Mouse (Mus musculus) spleen, adult 2 months (tissue): ENCODE results near the gene Wnt10b. TPM values are rescaled to one million over a fixed set of nuclear protein-coding genes. Genes with fewer than 3 reads are reported as not detected.
A peak's percentile ranks its signal among the peaks of the same experiment; 100 is the strongest.

ENCODE experiments used
- DNase-seq, 2 experiments: peaks; one replicate each; pipeline versions ENCODE4 v3.0.0 to v3.0.0-alpha.2; 2012 to 2021; ENCODE audit warnings: low spot score in 2 of 2, low read depth in 1 of 2
- H3K27ac ChIP-seq: fragments of 200-500 bp; 2 replicates; pipeline ENCODE4 v1.5.1; 2012; ENCODE audit warnings: low read length, inconsistent platforms; ENCODE audit not compliant: insufficient read depth
- H3K27me3 ChIP-seq: fragments of 200-500 bp; 2 replicates; pipeline ENCODE4 v1.6.1; 2012; ENCODE audit warnings: mild to moderate bottlenecking, moderate library complexity, low read length, inconsistent platforms; ENCODE audit not compliant: control insufficient read depth, insufficient read depth
- H3K36me3 ChIP-seq: fragments of 200-500 bp; 2 replicates; pipeline ENCODE4 v1.6.1; 2012; ENCODE audit warnings: mild to moderate bottlenecking, low read length, inconsistent platforms; ENCODE audit not compliant: control insufficient read depth, insufficient read depth
- H3K4me1 ChIP-seq: fragments of 200-500 bp; 2 replicates; pipeline ENCODE4 v1.6.1; 2011; ENCODE audit warnings: inconsistent platforms; ENCODE audit not compliant: control insufficient read depth, insufficient read depth, insufficient read length
- H3K4me3 ChIP-seq: fragments of 200-500 bp; 2 replicates; pipeline ENCODE4 v1.5.1; 2011; ENCODE audit warnings: mild to moderate bottlenecking, inconsistent platforms; ENCODE audit not compliant: insufficient read depth, insufficient read length; ENCODE audit errors: extremely low read depth
- CTCF ChIP-seq: fragments of 200-500 bp; IDR thresholded peaks from 2 replicates; pipeline ENCODE4 v1.5.1; 2011; ENCODE audit warnings: mild to moderate bottlenecking, inconsistent platforms; ENCODE audit not compliant: insufficient read depth, insufficient read length, insufficient replicate concordance; ENCODE audit errors: extremely low read depth
- POLR2A ChIP-seq: fragments of 200-500 bp; IDR thresholded peaks from 2 replicates; pipeline ENCODE4 v1.6.1; 2011; ENCODE audit warnings: low read depth, low read length, inconsistent platforms
- WGBS: fragments of 180-500 bp; shearing (Covaris S2); methylation state at CpG from one replicate; pipeline ENCODE4 v1.1.7; 2018; 5-methylcytosine and 5-hydroxymethylcytosine counted together
- polyA plus RNA-seq: library from polyadenylated mRNA; depleted of rRNA; stranded (reverse); fragments of >200 nt; gene quantifications from 2 replicates; pipeline ENCODE4 v1.2.3, GENCODE M21; 2012

Wnt10b gene
- polyA plus RNA-seq, 1 experiment: 0.78 TPM

- 78% methylated on average over 8 of the region's 8 CpGs for WGBS
- H3K36me3 ChIP-seq: peaks cover 15% of the 10 kb centered on the region
- no peaks in the 10 kb centered on the region for H3K4me1 ChIP-seq
- H3K27me3 ChIP-seq: no peaks in the 10 kb centered on the region
- peak in 1 of 2 experiments; percentile 12 for DNase-seq
- TF ChIP-seq POLR2A: no peak
- no peak for TF ChIP-seq CTCF
- no peak overlapping the region for H3K27ac ChIP-seq
- no peak overlapping the region for H3K4me3 ChIP-seq
These were observed 37.7 kb downstream of the Wnt10b start for GRCm38 (mm10) chr15:98740219-98740618.

DNA sequence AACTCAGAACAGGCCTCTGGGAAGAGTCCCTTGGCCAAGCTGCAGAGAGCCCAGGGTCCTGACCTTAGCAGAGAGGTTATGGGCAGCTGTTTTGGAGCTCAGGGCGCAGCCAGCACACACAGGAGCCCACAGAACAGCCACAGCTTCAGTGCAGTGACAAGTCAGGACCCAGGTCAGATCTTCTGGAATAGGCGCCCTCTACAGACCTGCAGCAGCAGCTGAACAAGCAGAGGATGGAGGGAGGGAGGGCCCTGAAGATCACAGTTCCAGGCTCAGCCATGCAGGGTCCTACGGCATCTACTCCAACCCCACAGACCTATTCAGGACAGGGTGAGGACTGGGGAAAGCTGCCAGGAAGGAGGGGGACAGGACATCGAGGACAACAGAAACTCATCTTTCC is 39.2 kb downstream of the Wnt10b start:
- WGBS: 85% methylated on average over 4 of the region's 4 CpGs
- TF ChIP-seq CTCF (peak; percentile 3; the same call in 1 of the 2 replicates), POLR2A (no peak)
- Histone ChIP-seq H3K36me3 (peaks cover 14% of the 10 kb centered on the region), H3K4me3 (no peak overlapping the region), H3K27me3 (no peaks in the 10 kb centered on the region), H3K4me1 (no peaks in the 10 kb centered on the region), H3K27ac (no peak overlapping the region)
- no peak for DNase-seq

DNA sequence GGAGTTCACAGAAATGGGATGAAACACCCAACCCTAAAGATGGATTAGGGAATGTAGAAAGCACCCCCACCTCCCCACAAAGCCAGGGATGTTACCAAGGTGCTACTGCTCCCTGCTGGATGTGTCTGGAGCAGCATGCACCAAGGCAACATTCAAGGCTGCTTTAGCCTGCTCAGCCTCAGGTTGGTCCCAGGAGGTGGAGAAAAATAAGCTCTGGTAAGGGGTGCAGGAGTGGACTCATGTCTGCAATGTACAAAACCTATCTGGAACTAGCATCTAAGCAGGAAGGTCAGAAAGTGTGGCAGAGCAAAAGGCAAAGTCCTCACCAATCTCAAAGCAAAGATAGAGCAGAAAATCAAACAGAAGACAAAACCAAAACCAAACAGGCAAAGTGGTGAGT is 40.1 kb downstream of the Wnt10b start:
- Histone ChIP-seq H3K27ac (no peak overlapping the region), H3K36me3 (peaks cover 14% of the 10 kb centered on the region), H3K4me1 (no peaks in the 10 kb centered on the region), H3K27me3 (no peaks in the 10 kb centered on the region), H3K4me3 (no peak overlapping the region)
- DNase-seq: peak in 1 of 2 experiments; percentile 39
- TF ChIP-seq CTCF: peak; percentile 9; the same call in 1 of the 2 replicates
- TF ChIP-seq POLR2A: no peak

- Histone ChIP-seq H3K27me3 (no peaks in the 10 kb centered on the region), H3K4me1 (no peaks in the 10 kb centered on the region), H3K36me3 (peaks cover 14% of the 10 kb centered on the region), H3K4me3 (no peak overlapping the region), H3K27ac (no peak overlapping the region)
- TF ChIP-seq CTCF: no peak
- TF ChIP-seq POLR2A: no peak
- no peak for DNase-seq
- 87% methylated on average over 10 of the region's 10 CpGs for WGBS
These were observed 41.4 kb downstream of the Wnt10b start for GRCm38 (mm10) chr15:98736521-98736920.

DNA sequence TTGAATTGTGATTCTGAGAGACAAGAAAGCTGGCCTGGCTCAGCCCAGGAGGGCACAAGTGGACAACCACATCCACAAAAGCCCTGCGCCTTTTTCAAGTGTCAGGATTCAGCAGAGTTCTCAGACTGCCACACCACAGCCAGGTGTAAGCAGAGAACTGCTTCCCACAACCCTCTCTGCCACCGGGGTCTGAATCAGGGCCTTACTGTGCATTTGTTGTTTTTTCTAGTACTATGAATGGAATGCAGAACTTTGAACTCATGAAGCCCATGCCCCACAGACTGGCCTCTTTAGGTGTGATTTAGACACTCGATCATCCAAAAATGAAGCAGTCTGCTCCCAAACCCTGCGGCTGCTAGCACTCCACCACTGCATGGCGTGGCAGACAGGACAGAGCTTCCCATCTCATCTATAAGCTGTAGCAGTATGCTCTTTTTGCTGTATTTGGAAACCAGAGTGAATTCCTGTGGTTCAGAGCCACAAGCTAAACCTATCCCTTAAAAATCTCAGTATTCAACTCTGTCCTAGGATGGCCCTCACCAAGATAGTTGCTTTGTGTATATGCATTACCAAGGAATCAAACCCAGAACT is 43.9 kb downstream of the Wnt10b start:
- no peak for DNase-seq
- WGBS: 79% methylated on average over 5 of the region's 5 CpGs
- peaks cover 9% of the 10 kb centered on the region for H3K36me3 ChIP-seq
- H3K27ac ChIP-seq: no peak overlapping the region
- H3K4me1 ChIP-seq: no peaks in the 10 kb centered on the region; the same call in 1 of the 2 replicates
- TF ChIP-seq POLR2A (no peak), CTCF (no peak)
- H3K27me3 ChIP-seq: no peaks in the 10 kb centered on the region
- no peak overlapping the region for H3K4me3 ChIP-seq

GRCm38 (mm10) chr15:98733370-98733769 is 44.6 kb downstream of the Wnt10b start:
- TF ChIP-seq POLR2A: no peak
- TF ChIP-seq CTCF: no peak
- Histone ChIP-seq H3K27ac (no peak overlapping the region), H3K27me3 (no peaks in the 10 kb centered on the region), H3K4me1 (peaks cover 6% of the 10 kb centered on the region; the same call in 1 of the 2 replicates), H3K4me3 (no peak overlapping the region), H3K36me3 (peaks cover 4% of the 10 kb centered on the region; the same call in 1 of the 2 replicates)
- DNase-seq: no peak
- 77% methylated on average over 6 of the region's 6 CpGs for WGBS

DNA sequence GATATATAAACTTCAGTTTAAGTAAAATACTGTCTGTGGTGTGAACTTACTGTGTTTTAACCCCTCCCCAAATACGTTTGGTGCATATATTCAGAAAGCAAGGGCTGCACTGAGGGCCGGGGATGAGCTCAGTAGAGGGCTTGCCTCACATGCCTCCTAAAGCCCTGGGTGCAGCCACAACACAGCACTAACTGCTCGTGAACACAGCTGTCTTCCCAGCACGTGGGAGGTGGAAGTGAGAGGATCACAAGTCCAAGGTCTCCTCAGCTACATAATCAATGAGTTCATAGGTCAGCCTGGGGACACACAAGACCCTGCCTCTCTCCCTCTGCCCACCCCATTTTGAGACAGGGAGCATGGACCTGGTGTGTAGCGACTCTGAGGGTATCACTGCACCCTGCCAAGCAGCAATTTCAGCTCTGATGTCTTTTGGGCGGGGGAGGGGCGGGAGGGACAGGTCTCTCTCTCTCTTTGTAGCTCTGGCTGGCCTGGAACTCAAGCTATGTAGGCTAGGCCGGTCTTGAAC is 45.9 kb downstream of the Wnt10b start:
- Histone ChIP-seq H3K4me1 (peaks cover 10% of the 10 kb centered on the region; the same call in 1 of the 2 replicates), H3K36me3 (peaks cover 4% of the 10 kb centered on the region; the same call in 1 of the 2 replicates), H3K27me3 (no peaks in the 10 kb centered on the region), H3K27ac (no peak overlapping the region), H3K4me3 (no peak overlapping the region)
- WGBS: 83% methylated on average over 8 of the region's 8 CpGs
- no peak for DNase-seq
- TF ChIP-seq CTCF (no peak), POLR2A (no peak)
